Mouse (Mus musculus) urinary bladder, postnatal 4 days (tissue): ENCODE measurements at regions not wholly inside any gene's neighbourhood (a gene's known extent, or its start where the extent isn't known, plus 50 kb on each side); places are given as distances from the start of the nearest gene placed in this dataset.
A peak's percentile ranks its signal among the peaks of the same experiment; 100 is the strongest.

Experiments used
- DNase-seq, 2 experiments: peaks; one replicate each; pipeline ENCODE4 v3.0.0; 2021 to 2022; ENCODE audit warnings: low spot score in 2 of 2

DNA sequence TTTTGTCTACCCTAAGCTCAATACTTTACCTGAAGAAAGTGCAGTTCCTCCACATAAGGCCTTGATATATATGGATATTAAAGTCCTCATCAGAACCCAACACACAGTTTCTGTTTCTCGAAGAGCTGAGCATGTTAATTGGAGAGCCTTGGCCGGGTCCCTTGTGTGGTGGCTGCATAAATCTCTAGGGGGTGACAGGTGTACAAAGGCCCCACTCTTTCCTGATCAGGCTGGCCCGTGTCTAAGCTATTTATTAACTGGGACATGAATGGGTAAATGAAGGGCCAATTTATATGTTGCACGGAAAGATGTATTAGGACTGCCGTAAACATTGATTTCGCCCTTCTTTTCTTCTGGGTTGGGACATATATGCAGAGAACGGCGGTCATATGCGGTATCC lies 136.8 kb downstream of the Tex29 start:
- no peak for DNase-seq

DNA sequence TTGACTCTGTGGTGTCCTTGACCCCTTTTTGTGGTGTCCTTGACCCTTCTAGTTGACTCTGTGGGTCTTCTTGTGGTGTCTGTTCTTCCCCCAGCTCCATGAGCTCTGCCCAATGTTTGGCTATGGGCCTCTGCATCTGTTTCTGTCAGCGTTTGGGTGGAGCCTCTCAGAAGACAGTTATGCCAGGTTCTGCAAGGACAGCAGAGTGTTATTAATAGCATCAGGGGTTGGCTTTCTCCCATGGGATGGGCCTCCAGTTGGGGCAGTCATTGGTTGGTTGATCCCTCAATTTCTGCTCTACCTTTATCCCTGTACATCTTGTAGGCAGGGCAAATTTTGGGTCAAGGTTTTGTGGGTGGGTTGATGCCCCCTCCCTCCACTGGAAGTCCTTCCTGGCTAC lies 138.8 kb downstream of the Tex29 start:
- no peak for DNase-seq

DNA sequence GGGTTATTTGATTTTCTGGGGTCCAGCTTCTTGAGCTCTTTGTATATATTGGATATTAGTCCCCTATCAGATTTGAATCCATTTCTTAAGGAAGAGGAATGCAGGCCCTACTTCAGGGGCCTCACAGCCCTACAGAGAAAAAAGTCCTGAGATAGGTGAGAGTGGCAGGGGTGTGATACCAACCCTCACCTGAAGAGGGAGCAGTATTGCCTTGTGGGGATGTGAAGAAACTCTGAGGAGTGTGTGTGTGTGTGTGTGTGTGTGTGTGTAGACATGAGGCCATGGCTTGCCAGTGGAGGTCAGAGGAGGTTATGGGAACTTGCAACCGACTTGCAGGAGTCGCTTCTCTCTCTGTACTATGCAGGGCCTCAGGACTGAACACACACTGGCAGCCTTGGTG lies 141.2 kb downstream of the Tex29 start:
- no peak for DNase-seq

- DNase-seq = no peak
Measured at GRCm38 (mm10) chr8:11990024-11990423, 149.8 kb downstream of the Tex29 start.

- peak in 1 of 2 experiments; percentile 37 for DNase-seq
Measured at GRCm38 (mm10) chr8:11999736-12000458, 159.6 kb downstream of the Tex29 start.

DNA sequence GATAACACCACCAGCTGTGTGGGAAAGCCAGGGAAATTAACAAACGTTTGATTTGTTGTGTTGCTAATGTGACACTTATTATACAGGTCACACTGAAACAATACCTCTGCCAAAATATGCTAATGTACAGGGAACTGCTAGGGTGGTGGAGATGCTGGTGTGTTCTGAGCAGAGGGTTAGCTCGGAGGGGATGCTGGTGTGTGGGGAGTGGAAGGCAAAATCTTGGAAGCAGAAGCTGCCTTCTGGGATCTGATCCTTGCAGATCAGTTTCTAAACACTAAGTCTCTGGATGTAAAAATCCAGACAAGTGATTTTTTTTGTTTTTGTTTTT lies 160.2 kb downstream of the Tex29 start:
- DNase-seq = no peak

DNA sequence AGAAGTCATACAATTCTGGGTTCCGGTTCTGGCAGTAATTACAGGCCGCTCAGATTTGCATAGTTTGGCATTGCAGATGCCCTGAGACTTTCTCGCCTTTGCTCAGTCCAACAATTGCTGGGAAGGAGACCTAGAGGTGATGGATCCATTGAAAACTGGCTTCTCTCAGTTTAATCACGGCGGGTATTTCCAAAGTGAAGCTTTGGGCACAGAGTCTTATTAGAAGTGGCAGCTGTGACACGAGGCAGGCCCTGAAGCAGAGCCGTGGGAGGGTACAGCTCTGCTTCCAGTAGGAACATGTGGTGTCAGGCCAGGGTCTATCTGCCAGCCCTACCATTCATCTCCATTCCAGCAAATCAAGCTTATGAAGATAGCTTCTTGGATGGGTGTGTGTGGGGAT lies 164.0 kb downstream of the Tex29 start:
- DNase-seq = no peak

GRCm38 (mm10) chr8:12012769-12013168 lies 172.5 kb downstream of the Tex29 start:
- DNase-seq = no peak

GRCm38 (mm10) chr8:12017750-12018149 lies 177.5 kb downstream of the Tex29 start:
- no peak for DNase-seq

GRCm38 (mm10) chr8:12019272-12019671 lies 179.0 kb downstream of the Tex29 start:
- no peak for DNase-seq

GRCm38 (mm10) chr8:12023669-12024390 lies 183.6 kb downstream of the Tex29 start:
- no peak for DNase-seq

DNA sequence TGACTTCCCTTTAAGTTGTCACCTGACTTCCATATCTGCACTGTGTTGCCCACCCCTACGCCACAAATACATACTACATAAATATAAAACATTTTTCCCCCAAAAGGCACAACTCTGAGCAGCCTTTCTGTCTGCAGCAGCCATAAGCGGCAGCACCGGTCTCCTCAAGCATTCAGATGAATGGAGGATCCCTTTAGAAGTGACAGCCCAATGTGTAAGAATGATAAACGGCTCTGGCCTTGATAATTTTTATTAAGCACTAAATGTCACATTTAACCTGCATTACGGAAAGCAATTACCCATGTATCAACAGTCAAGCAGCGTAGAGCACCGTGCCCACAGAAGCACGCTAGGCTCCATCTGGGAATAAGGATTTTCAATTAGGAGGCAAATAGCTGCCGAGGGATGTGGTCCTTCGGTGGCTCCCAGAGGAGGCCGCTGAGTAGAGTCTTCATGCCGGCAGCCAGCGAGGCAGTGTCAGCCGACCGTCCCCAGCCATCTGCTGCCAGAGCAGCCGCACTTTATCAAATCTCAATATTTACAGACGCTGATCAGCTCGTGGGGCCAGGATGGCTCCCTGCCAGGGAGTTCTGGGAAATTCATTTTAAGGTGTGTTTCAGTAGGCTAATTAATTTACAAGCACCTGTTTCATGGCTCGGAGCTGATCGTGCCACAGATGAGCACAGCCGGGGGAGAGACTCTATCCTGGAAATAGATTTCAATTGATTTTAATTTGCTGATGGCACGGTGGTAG lies 190.3 kb downstream of the Tex29 start:
- DNase-seq = no peak

DNA sequence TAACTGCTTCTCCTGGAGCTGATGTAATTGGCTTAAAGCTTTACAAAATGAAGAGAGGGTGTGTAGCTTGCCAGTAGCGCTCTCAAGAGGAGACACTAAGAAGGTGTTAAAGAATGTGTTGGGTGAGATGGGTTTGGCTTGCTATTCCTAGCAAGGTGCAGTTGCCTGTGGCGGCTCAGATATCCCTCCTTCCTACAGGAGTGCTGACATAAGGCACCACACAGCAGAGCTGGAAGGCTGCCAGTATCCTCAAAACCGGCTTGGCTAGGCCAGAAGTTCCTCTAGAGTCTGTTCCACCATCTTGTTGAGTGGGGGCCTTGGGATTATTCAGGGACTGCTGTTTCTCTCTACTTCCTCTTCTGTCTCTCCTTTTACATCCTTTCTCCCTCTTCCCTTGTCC lies 191.5 kb downstream of the Tex29 start:
- DNase-seq = no peak

- no peak for DNase-seq
Measured at GRCm38 (mm10) chr8:12032386-12032785, 192.1 kb downstream of the Tex29 start.

GRCm38 (mm10) chr8:12036349-12036748 lies 196.1 kb downstream of the Tex29 start:
- no peak for DNase-seq

GRCm38 (mm10) chr8:12040924-12041323 lies 200.7 kb downstream of the Tex29 start:
- DNase-seq = no peak

DNA sequence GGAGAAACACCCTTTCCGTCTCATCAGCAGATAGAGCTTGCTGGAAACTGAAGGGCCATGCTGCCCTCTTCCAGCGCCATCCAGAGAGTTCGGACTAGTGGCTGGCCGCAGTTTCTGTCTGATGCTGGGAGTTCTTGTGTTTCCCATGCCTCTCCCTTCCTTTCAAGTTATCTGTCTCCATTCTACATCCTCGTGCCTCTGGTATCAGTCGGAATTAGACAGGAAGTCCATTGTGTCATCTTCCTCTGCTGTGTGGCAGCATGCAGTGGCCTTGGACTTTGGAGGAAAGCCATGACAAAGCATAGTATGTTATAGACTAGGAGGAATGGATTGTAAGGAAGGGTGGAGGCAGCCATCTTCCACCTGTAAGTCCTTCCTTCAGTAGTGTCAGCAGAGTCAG lies 201.4 kb downstream of the Tex29 start:
- DNase-seq = no peak

GRCm38 (mm10) chr8:12050841-12051240 lies 210.6 kb downstream of the Tex29 start:
- no peak for DNase-seq

DNA sequence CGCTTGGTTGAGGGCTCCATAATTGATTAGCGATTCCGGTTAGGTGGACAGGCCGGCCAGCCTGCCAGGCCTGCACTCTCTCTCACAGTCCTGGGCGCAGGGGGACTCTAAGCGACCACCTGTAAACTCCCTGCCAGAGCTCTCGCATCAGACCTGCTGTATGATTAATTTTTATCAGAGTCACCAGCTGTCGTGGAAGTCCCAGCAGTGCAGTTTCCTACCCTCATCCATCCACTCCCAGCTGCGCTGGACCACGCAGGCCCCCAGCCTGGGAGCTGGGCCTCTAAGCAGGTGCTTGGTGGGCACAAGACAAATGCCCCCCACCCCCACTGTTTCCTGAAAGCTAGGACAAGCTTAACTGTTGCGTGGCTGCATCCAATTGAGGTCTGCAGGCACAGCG lies 211.1 kb downstream of the Tex29 start:
- DNase-seq = no peak

GRCm38 (mm10) chr8:12055931-12056330 lies 215.7 kb downstream of the Tex29 start:
- no peak for DNase-seq

DNA sequence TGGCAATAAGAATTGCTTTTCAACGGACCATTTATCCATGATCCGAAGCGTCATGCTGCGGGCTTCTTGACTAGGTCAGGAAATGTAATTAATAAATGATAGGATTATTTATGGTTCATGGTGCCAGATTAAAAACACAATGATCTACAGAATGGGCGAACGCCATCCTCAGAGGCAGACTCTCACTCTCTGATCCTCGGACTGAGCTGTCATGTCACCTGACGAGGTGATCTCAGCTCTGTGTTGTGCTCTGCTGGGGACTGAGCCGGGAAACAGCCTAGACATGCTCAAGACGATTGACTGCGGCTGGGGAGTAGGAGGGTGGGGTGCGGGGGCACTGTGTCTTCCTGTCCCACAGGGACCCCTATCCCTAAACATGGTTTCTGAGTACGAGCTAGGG lies 217.4 kb upstream of the A230072I06Rik start:
- DNase-seq = no peak

DNA sequence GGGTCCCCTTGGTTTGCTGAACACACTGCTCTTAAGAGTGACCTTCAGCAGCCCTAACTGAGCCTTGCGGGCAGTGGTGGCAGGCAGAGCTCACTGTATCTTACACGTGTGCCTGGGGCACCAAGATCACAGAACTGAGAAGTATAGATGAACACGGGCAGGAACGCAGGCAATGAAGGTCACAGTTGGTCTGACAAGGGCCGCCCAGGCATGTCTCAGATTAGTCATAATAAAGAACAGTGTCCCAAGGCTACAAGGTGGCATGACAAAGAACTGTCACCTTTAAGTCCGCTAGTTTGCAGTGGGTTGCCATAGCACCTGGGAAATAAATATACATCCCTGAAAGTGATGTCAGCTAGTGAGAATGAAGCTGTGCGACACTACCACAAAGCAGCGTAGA lies 215.9 kb upstream of the A230072I06Rik start:
- no peak for DNase-seq

- DNase-seq = no peak
Measured at GRCm38 (mm10) chr8:12064664-12065063, 214.0 kb upstream of the A230072I06Rik start.
